ENCODE assay signal across 9 mouse cellular contexts in genomic region chr7:105399058-105399934, GRCm38 (mm10). TPM values are rescaled to one million over a fixed set of nuclear protein-coding genes. Genes with fewer than 3 reads are reported as not detected.
A peak's percentile ranks its signal among the peaks of the same experiment; 100 is the strongest.
DNase-seq lines count a peak whose midpoint lies in the region; ATAC-seq and TF ChIP-seq lines count a peak whose summit lies in the region.
"Had no signal": no experiment of that assay in that cellular context is flagged by ENCODE, and none has a peak within 500 bp of the region (broad histone marks: within the 10 kb centered on the region; RNA-seq: fewer than 3 reads in every experiment).

No protein-coding gene starts in this region.

- peaks cover 15% of the 10 kb centered on the region for H3K4me1 ChIP-seq in kidney, embryonic 15.5 days
- no peaks in the 10 kb centered on the region for H3K4me1 ChIP-seq in forebrain, postnatal 0 days (ENCODE audit: insufficient read depth)
- H3K4me1 ChIP-seq in liver, embryonic 14.5 days (replicated peaks; ENCODE audit: control insufficient read depth in 2 of 2, insufficient read depth in 2 of 2, low read length in 1 of 2), result peaks cover 11% of the 10 kb centered on the region in 2 experiments
- peaks cover 6% of the 10 kb centered on the region; the same call in 1 of the 2 replicates for H3K4me1 ChIP-seq in olfactory bulb, adult 2 months (ENCODE audit: control insufficient read depth, insufficient read depth, low read length)

- under 1% methylated on average over 25 of the region's 25 CpGs for WGBS in kidney, embryonic 15.5 days
- WGBS in forebrain, postnatal 0 days, result 1% methylated on average over 25 of the region's 25 CpGs
- WGBS in liver, embryonic 14.5 days (ENCODE audit: insufficient replicate concordance), result under 1% methylated on average over 25 of the region's 25 CpGs
- WGBS in olfactory bulb, adult 2 months, result 1% methylated on average over 25 of the region's 25 CpGs

- H3K36me3 ChIP-seq in kidney, embryonic 15.5 days, result peaks cover 4% of the 10 kb centered on the region; the same call in 1 of the 2 replicates
- H3K36me3 ChIP-seq in forebrain, postnatal 0 days (ENCODE audit: insufficient read depth), result no peaks in the 10 kb centered on the region; the same call in 1 of the 2 replicates
- H3K36me3 ChIP-seq in liver, embryonic 14.5 days (replicated peaks; ENCODE audit: control insufficient read depth, insufficient read depth, low read depth), result no peaks in the 10 kb centered on the region

- H3K4me3 ChIP-seq in kidney, embryonic 15.5 days (replicated peaks), result peak overlapping the region; percentile 90
- peak overlapping the region; percentile 87 for H3K4me3 ChIP-seq in forebrain, postnatal 0 days (ENCODE audit: low read depth, low read length)
- peak overlapping the region; percentile 83 to 91 for H3K4me3 ChIP-seq in liver, embryonic 14.5 days (ENCODE audit: insufficient read depth in 1 of 2, low read depth in 2 of 2, low read length in 2 of 2)
- peak overlapping the region; percentile 86 for H3K4me3 ChIP-seq in olfactory bulb, adult 2 months (ENCODE audit: insufficient read depth, low read depth, low read length)

- no peaks in the 10 kb centered on the region for H3K27me3 ChIP-seq in kidney, embryonic 15.5 days
- no peaks in the 10 kb centered on the region for H3K27me3 ChIP-seq in forebrain, postnatal 0 days (ENCODE audit: insufficient read depth, low read length)
- H3K27me3 ChIP-seq in liver, embryonic 14.5 days (ENCODE audit: control insufficient read depth, insufficient read depth, low read length), result no peaks in the 10 kb centered on the region

- intact Hi-C loops in left cerebral cortex, postnatal 10 days (cut with DNase I), result loop anchor here (10.0 kb wide), 1 partner anchor 224 kb away; no protein-coding TSS in a partner anchor

- H3K27ac ChIP-seq in kidney, embryonic 15.5 days, result peak overlapping the region; percentile 82
- H3K27ac ChIP-seq in forebrain, postnatal 0 days (ENCODE audit: low read depth, low read length), result peak overlapping the region; percentile 78
- H3K27ac ChIP-seq in liver, embryonic 14.5 days, result peak overlapping the region; percentile 65
- H3K27ac ChIP-seq in olfactory bulb, adult 2 months (ENCODE audit: insufficient read depth, low read depth, low read length), result peak overlapping the region; percentile 41

- peak; percentile 42 for ATAC-seq in kidney, embryonic 15.5 days (replicated peaks; ENCODE audit: low FRiP score)
- peak; percentile 14 for ATAC-seq in forebrain, postnatal 0 days
- ATAC-seq in liver, embryonic 14.5 days (ENCODE audit: insufficient read depth), result peak; percentile 0; the same call in 1 of the 2 replicates

- no peak for DNase-seq in kidney, postnatal 14 days
- DNase-seq in R1 (ENCODE audit: low read depth, low spot score), result peak; percentile 69
- DNase-seq in forebrain, postnatal 0 days, result no peak
- DNase-seq in liver, embryonic 14.5 days (ENCODE audit: low read depth in 3 of 3, low spot score in 3 of 3), result peak; percentile 0 to 19 (median 6)
- no peak for DNase-seq in left cerebral cortex, postnatal 10 days (ENCODE audit: extremely low spot score in 1 of 2, low spot score in 2 of 2)
- DNase-seq in gastrocnemius, postnatal 4 days (ENCODE audit: low spot score in 2 of 2), result no peak

- no peak for TF ChIP-seq EP300 in liver, embryonic 14.5 days (IDR thresholded peaks at IDR 0.05; ENCODE audit: low read depth)

- H3K4me2 ChIP-seq in kidney, embryonic 15.5 days, result peak overlapping the region; percentile 79
- H3K4me2 ChIP-seq in forebrain, postnatal 0 days (ENCODE audit: low read depth), result peak overlapping the region; percentile 86
- peak overlapping the region; percentile 95 for H3K4me2 ChIP-seq in liver, embryonic 14.5 days (ENCODE audit: low read depth)

- TF ChIP-seq CTCF in forebrain, postnatal 0 days (IDR thresholded peaks at IDR 0.05; ENCODE audit: low read depth), result no peak
- no peak for TF ChIP-seq CTCF in liver, embryonic 14.5 days (IDR thresholded peaks at IDR 0.05; ENCODE audit: low read depth)
- TF ChIP-seq CTCF in olfactory bulb, adult 2 months (IDR thresholded peaks at IDR 0.05; ENCODE audit: insufficient read depth, low read depth, low read length), result no peak

- peak; percentile 45; the same call in 1 of the 2 replicates for TF ChIP-seq POLR2A in olfactory bulb, adult 2 months (IDR thresholded peaks at IDR 0.05; ENCODE audit: insufficient read depth, low read depth, low read length)

- H3K9me3 ChIP-seq in kidney, embryonic 15.5 days (replicated peaks), result no peaks in the 10 kb centered on the region
- H3K9me3 ChIP-seq in forebrain, postnatal 0 days (ENCODE audit: low read length), result no peaks in the 10 kb centered on the region
- no peaks in the 10 kb centered on the region for H3K9me3 ChIP-seq in liver, embryonic 14.5 days (ENCODE audit: control insufficient read depth, low read length)

- H3K9ac ChIP-seq in kidney, embryonic 15.5 days, result peak overlapping the region; percentile 85
- H3K9ac ChIP-seq in forebrain, postnatal 0 days, result peak overlapping the region; percentile 86
- peak overlapping the region; percentile 88 for H3K9ac ChIP-seq in liver, embryonic 14.5 days (replicated peaks)

RNA-seq across cellular contexts. Expression of gene Fam160a2, which starts 0.6 kb away (rescaled TPM):
- polyA plus RNA-seq in kidney, embryonic 15.5 days (2015; fragmentation: Nextera tagmentation; extraction: Ambion mirVana), result 39.1 and 47.4 TPM in 2 replicates
- 28.0 and 42.1 TPM in 2 replicates for total RNA-seq in forebrain, postnatal 0 days (2014; rRNA removed)
- 27.7 and 36.9 TPM in 2 replicates for polyA plus RNA-seq in forebrain, postnatal 0 days (2015; fragmentation: Nextera tagmentation; extraction: Ambion mirVana)
- 8.1 and 8.7 TPM in 2 replicates for polyA plus RNA-seq in liver, embryonic 14.5 days (2012; rRNA removed)
- 7.4 and 8.1 TPM in 2 replicates for polyA plus RNA-seq in liver, embryonic 14.5 days (2014; fragmentation: Nextera tagmentation; extraction: Ambion mirVana)
- polyA plus RNA-seq in olfactory bulb, adult 2 months (2012; ENCODE audit: insufficient read depth, insufficient read length, low replicate concordance, missing spikeins), result not detected in 2 replicates
- 10 to 100 TPM; 67.7 to 71.4 TPM for total RNA-seq in left cerebral cortex, postnatal 10 days (2021)
- 10 to 100 TPM; 21.0 to 24.9 TPM for total RNA-seq in gastrocnemius, postnatal 4 days (2021)

RNA-seq across cellular contexts. Expression of gene Cnga4, which starts 5.1 kb away (rescaled TPM):
- polyA plus RNA-seq in kidney, embryonic 15.5 days (2015; fragmentation: Nextera tagmentation; extraction: Ambion mirVana), result 0.08 TPM in 1 of 2 replicates, not detected in the other
- 0.29 and 0.38 TPM in 2 replicates for total RNA-seq in forebrain, postnatal 0 days (2014; rRNA removed)
- polyA plus RNA-seq in forebrain, postnatal 0 days (2015; fragmentation: Nextera tagmentation; extraction: Ambion mirVana), result 0.10 and 0.18 TPM in 2 replicates
- 0.02 TPM in 1 of 2 replicates, not detected in the other for polyA plus RNA-seq in liver, embryonic 14.5 days (2012; rRNA removed)
- not detected in 2 replicates for polyA plus RNA-seq in liver, embryonic 14.5 days (2014; fragmentation: Nextera tagmentation; extraction: Ambion mirVana)
- not detected in 2 replicates for polyA plus RNA-seq in olfactory bulb, adult 2 months (2012; ENCODE audit: insufficient read depth, insufficient read length, low replicate concordance, missing spikeins)
- total RNA-seq in left cerebral cortex, postnatal 10 days (2021), result under 1 TPM; 0.36 to 0.43 TPM
- not detected for total RNA-seq in gastrocnemius, postnatal 4 days (2021)

RNA-seq across cellular contexts. Expression of gene Gm5901, which starts 24.5 kb away (rescaled TPM):
- polyA plus RNA-seq in kidney, embryonic 15.5 days (2015; fragmentation: Nextera tagmentation; extraction: Ambion mirVana), result not detected in 2 replicates
- total RNA-seq in forebrain, postnatal 0 days (2014; rRNA removed), result not detected in 2 replicates
- not detected in 2 replicates for polyA plus RNA-seq in forebrain, postnatal 0 days (2015; fragmentation: Nextera tagmentation; extraction: Ambion mirVana)
- not detected in 2 replicates for polyA plus RNA-seq in liver, embryonic 14.5 days (2012; rRNA removed)
- polyA plus RNA-seq in liver, embryonic 14.5 days (2014; fragmentation: Nextera tagmentation; extraction: Ambion mirVana), result not detected in 2 replicates
- not detected in 2 replicates for polyA plus RNA-seq in olfactory bulb, adult 2 months (2012; ENCODE audit: insufficient read depth, insufficient read length, low replicate concordance, missing spikeins)
- not detected for total RNA-seq in left cerebral cortex, postnatal 10 days (2021)
- not detected for total RNA-seq in gastrocnemius, postnatal 4 days (2021)

RNA-seq across cellular contexts. Expression of gene Cckbr, which starts 26.2 kb away (rescaled TPM):
- 0.58 and 0.62 TPM in 2 replicates for polyA plus RNA-seq in kidney, embryonic 15.5 days (2015; fragmentation: Nextera tagmentation; extraction: Ambion mirVana)
- total RNA-seq in forebrain, postnatal 0 days (2014; rRNA removed), result 3.5 and 6.2 TPM in 2 replicates
- polyA plus RNA-seq in forebrain, postnatal 0 days (2015; fragmentation: Nextera tagmentation; extraction: Ambion mirVana), result 3.2 and 5.1 TPM in 2 replicates
- not detected in 2 replicates for polyA plus RNA-seq in liver, embryonic 14.5 days (2012; rRNA removed)
- not detected in 2 replicates for polyA plus RNA-seq in liver, embryonic 14.5 days (2014; fragmentation: Nextera tagmentation; extraction: Ambion mirVana)
- polyA plus RNA-seq in olfactory bulb, adult 2 months (2012; ENCODE audit: insufficient read depth, insufficient read length, low replicate concordance, missing spikeins), result not detected in 2 replicates
- total RNA-seq in left cerebral cortex, postnatal 10 days (2021), result 10 to 100 TPM; 28.8 to 35.4 TPM
- not detected for total RNA-seq in gastrocnemius, postnatal 4 days (2021)

RNA-seq across cellular contexts. Expression of gene Olfr692, which starts 31.3 kb away (rescaled TPM):
- not detected in 2 replicates for polyA plus RNA-seq in kidney, embryonic 15.5 days (2015; fragmentation: Nextera tagmentation; extraction: Ambion mirVana)
- total RNA-seq in forebrain, postnatal 0 days (2014; rRNA removed), result not detected in 2 replicates
- polyA plus RNA-seq in forebrain, postnatal 0 days (2015; fragmentation: Nextera tagmentation; extraction: Ambion mirVana), result not detected in 2 replicates
- polyA plus RNA-seq in liver, embryonic 14.5 days (2012; rRNA removed), result not detected in 2 replicates
- polyA plus RNA-seq in liver, embryonic 14.5 days (2014; fragmentation: Nextera tagmentation; extraction: Ambion mirVana), result not detected in 2 replicates
- polyA plus RNA-seq in olfactory bulb, adult 2 months (2012; ENCODE audit: insufficient read depth, insufficient read length, low replicate concordance, missing spikeins), result not detected in 2 replicates
- not detected for total RNA-seq in left cerebral cortex, postnatal 10 days (2021)
- total RNA-seq in gastrocnemius, postnatal 4 days (2021), result not detected
- polyA plus RNA-seq: gonadal fat pad, adult 2 months had no signal

Comparison
In these comparisons a context has a peak if more than half of its experiments do, and no peak if none do; other contexts are left out.
1. DNase-seq: peak in R1 (single experiment) and liver, embryonic 14.5 days (3 of 3); none in kidney, postnatal 14 days (single experiment), forebrain, postnatal 0 days (single experiment), left cerebral cortex, postnatal 10 days (0 of 2) and gastrocnemius, postnatal 4 days (0 of 2).
2. Peak in every context shown above with its lines, with median percentiles within 50 percentile points of each other: ATAC-seq, H3K27ac ChIP-seq, H3K4me2 ChIP-seq, H3K4me3 ChIP-seq and H3K9ac ChIP-seq.